Mouse (Mus musculus) heart, postnatal 4 days (tissue): ENCODE results near the gene Myo1d. TPM values are rescaled to one million over a fixed set of nuclear protein-coding genes. Genes with fewer than 3 reads are reported as not detected.

Experiments used
- DNase-seq: peaks from one replicate; pipeline ENCODE4 v3.0.0; 2021
- total RNA-seq, 2 experiments: library from RNA; stranded (reverse); gene quantifications; 2 replicates each; pipeline ENCODE4 v1.2.3; 2021

Gene Myo1d
- total RNA-seq, 2 experiments from 2014 or later: 17.4 to 18.5 TPM

DNA sequence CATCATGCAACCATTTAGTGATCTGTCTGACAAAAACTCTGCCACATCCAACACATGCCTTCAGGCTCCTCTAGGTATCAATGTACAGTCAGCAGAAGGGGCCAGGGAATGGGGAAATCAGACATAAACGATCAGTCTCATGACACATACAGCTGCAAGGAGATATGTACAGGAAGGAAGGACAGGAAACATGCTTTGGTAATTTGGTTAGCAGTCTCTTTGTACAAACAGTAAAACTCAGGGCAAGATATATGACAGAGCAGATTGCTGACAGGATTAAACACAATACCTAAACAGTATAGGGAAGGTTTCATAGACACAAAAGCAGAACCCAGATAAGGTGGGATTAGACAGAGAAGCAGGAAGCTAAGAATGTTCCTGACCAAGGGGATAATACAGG is 60.8 kb downstream of the Myo1d start:
- no peak for DNase-seq

DNA sequence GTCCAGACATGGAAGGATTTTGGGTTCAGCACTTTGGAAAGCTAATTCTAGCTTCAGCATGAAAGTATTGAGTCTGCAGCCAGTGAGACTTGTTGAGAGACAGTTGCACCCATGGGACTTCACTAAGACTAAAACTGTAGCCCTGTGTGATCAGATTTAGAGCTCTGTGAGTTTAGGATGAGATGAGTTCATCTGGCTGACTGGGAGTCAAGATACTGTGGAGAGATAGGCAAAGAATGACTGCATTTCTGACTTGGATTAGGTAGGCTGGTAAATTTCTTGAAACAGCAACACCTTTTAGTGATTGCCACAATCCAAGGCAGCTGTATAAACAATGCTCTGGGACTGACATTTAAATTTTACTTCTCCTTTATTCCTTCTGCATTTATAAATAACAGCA is 61.8 kb downstream of the Myo1d start:
- no peak for DNase-seq

- peak; percentile 12 for DNase-seq
Observed at GRCm38 (mm10) chr11:80715115-80715514, 64.7 kb downstream of the Myo1d start.

DNA sequence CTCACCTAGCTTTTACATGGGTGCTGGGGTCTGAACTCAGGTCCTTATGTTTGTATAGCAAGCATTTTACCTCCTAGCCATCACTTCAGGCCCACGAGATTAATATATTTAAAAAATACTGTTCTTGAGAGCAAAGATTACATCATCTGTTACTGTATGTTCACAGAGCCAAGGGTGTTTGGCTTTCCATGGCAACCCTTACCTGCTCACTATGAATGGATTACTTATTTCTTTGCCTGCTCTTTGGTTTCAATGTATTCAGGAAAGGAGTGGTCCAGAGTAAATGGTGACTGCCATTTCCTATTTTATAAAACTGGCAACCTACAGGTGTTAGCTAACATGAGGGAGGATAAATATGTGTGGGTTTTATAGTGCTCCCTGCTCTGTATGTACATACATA is 66.1 kb downstream of the Myo1d start:
- DNase-seq: no peak

- DNase-seq: no peak
Observed at GRCm38 (mm10) chr11:80712201-80712600, 67.6 kb downstream of the Myo1d start.

DNA sequence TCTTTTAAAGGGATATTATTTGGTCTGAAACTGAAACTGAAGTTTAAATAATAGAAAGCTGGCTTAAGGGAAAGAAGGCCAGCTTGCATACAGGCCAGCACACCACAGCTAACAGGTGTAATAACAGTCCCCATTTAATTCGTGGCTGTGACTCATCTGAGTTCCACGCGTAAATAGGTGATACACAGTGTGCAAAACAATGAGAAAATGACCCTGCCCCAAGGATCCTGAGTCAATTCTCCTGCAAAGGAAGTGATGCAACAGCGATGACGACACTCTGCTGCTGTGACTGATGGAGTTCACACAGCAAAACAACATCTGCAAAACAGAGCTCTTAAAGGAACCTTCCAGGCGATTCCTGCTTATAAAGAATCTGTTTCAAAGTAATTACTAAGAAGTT is 68.5 kb downstream of the Myo1d start:
- DNase-seq: peak; percentile 46

GRCm38 (mm10) chr11:80700611-80701010 is 79.2 kb downstream of the Myo1d start:
- no peak for DNase-seq

DNA sequence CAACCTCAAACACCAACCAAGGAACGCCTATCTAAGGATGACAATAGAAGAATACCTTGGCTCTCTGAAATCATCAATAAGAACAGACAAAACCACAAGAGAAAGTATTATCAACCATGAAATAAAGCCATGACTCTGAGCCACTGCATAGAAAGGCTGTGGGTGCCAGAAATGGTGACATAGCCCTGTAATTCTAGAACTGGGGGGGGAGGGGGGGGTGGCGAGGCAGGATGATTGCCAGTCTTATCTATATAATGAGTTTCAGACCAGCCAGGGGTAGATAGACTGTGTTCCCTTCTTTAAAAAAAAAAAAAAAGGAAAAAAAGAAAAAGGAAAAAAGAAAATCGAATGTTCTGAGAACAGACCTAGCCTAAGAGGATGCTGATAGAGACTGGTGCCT is 81.1 kb downstream of the Myo1d start:
- DNase-seq: no peak

DNA sequence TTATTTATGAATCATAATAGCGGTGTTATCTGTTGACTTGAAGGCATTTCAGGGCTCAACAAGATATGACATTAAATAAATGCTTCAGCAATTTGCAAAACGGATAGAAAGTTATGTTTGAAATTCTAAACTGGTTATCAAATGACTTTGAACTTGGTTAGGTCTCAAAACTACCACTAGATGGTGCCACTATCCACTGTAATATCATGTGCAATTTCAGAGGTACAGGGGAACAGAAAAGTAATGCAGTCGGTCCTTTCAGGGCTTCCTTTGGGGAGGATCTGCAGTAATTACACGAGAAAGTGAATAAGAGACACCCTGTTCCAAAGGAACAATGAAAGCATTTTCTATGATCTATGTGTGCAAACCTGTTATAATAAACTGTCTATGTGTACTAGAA is 83.5 kb downstream of the Myo1d start:
- DNase-seq: peak; percentile 16

GRCm38 (mm10) chr11:80684603-80685002 is 95.2 kb downstream of the Myo1d start:
- no peak for DNase-seq

DNA sequence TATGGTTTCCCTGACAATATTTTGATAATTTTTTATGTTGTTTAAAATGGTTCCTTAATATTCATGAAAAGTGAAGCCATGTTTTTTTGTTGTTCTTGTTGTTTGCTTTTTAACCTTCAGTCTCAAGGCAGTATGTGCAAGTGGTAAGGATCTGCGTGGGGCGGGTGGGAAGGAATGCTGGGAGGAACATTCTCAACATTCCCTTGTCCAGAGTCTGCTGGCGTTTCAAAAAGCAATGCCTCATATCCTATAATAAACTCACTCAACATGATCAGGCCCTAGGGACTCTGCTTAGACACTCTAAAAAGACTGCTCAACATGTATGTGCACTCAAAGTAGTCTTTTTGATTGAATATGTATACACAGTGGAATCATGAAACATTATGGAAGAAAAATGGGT is 97.1 kb downstream of the Myo1d start:
- DNase-seq: no peak

DNA sequence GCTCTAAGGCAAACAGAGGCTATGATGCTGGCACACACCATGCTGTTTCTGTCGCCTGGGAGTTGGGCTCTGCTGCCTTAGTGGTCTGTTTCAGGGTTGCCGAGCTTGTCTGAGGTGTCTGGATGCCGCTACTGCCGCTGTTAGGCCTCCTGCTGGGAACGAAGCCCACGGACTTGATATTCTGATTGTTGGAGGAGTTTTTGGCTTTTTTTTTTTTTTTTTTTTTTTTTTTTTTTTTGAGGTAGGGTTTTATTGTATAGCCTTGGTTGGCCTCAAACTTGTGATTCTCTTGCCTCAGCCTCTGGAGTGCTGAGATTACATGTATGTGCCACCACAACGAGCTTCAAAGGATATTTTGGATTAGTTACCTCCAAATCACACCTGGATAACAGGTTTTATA is 106.8 kb downstream of the Myo1d start:
- DNase-seq: no peak

DNA sequence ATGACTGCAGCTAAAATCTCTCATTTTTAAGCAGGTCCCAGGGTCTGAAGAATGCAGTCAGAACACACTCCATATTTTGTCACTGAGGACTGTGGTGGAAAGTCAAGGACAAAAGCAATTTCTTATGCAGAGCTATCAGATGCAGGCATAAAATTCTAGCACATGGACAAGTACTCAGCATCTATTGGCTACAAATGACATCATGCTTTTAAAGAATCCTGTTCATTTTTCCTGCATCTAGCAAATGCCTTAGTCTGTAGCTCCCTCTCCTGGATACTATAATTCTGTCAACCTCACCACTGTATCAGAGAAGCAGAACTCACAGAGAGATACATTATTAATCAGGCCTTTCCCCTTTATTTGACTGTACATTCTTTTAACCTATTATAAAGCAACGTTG is 109.4 kb downstream of the Myo1d start:
- no peak for DNase-seq

- no peak for DNase-seq
Observed at GRCm38 (mm10) chr11:80669934-80670333, 109.9 kb downstream of the Myo1d start.

- DNase-seq: no peak
Observed at GRCm38 (mm10) chr11:80666211-80666610, 113.6 kb downstream of the Myo1d start.

- DNase-seq: no peak
Observed at GRCm38 (mm10) chr11:80664261-80664660, 115.6 kb downstream of the Myo1d start.

- DNase-seq: no peak
Observed at GRCm38 (mm10) chr11:80645111-80645510, 134.7 kb downstream of the Myo1d start.

- DNase-seq: no peak
Observed at GRCm38 (mm10) chr11:80628992-80629865, 150.6 kb downstream of the Myo1d start.

DNA sequence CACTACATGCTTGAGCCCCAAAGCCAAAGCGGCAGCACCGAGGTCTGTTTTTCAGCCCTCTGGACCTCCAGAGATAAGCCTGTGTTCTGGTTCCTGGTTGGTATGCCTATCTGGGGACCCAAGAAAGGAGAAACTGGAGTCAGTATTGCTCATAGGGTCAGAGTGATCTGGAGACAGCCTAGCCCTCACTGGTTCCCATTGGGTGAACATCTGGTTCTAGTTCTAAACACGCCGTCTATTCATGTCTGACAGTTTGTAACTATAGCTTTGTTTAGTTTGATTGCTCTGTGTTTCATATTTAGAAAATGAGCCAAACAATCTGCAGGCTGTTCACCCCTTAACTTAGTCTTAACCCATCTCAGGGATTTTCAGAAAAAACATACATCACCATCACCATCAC is 151.2 kb downstream of the Myo1d start:
- DNase-seq: no peak

GRCm38 (mm10) chr11:80623038-80623380 is 156.8 kb downstream of the Myo1d start:
- DNase-seq: no peak

DNA sequence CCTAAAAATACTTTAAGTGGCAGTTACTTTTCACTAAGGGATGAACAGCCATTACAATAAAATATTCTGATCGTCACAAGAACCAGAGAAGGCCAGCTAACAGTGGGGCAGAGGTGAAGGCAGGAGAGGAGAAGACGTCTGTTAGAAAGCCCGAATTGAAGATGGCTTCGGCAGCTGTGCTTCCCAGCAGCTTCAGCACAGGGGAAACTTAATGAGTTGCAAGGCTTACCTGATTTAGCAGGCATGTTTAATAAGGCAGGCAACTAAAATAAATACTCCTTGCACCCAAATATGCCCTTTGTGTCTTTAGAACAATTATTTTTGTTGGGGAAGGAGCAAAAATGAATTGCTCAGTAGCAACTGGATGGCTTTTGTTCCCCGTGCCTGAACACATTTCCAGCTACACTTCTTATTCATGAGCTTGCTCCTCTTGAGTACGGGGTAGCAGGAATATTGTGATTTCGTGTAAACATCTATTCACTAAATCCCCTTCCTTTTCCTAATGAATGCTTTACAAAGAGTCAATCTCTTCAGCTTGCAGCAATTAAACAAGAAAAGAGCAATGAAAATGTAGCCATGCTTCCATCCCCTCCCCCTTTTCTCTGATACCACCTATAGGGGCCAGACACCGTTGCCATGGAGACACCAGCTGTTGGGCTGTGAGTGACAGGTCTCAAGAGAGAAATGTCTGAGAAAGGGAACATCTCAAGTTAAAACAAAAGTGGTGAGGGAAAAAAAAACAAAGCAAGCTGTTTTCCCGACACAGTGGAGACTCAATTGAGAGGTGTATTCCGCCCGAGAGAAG is 157.4 kb downstream of the Myo1d start:
- no peak for DNase-seq

DNA sequence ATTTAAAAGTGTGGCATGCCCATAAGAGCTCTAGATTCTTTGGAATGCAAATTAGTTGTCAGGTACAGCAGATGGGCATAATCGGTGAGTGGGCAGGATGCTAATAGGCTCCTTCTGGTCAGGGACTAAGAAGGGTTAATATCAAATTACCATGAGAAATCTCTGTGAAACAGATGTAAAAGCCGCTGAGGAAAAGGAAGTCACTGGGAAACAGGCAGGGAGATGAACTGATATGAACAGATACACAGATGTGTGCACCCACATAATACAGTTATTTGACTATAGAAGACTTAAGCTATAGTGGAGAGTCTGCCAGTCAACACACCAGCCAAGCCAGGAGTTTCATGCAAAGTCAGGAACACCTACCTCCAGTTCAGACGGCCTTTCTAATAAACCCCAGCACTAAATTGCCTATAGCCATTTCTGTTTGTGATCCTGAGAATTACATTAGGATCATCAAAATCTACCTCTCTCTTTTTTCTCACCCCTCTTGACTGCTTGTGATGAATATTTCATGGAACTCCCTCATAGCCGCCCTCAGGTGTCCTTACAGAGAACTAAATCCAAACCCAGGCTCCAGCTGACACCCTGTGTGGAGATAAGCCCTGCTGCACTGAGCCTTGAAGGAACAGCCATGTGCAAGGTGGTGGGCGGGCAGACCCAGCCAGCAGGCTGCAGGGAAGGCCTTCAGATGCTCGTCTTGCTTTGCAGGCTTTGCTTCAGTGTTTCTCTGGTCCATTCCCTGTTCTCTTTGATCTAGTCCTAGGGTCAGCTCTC is 164.7 kb downstream of the Myo1d start:
- DNase-seq: no peak

- DNase-seq: peak; percentile 28
Observed at GRCm38 (mm10) chr11:80614418-80614817, 165.4 kb downstream of the Myo1d start.
